Mouse (Mus musculus) liver, embryonic 14.5 days (tissue): ENCODE measurements around the gene Pik3r2. TPM values are rescaled to one million over a fixed set of nuclear protein-coding genes. Genes with fewer than 3 reads are reported as not detected.

Experiments used
- ATAC-seq: fragments of 200-750 bp; cut with Nextera tagmentation; 2 replicates; pipeline ENCODE4 v1.8.0; 2017; ENCODE audit warnings: moderate number of reproducible peaks, mild to moderate bottlenecking, moderate library complexity; ENCODE audit not compliant: insufficient read depth
- DNase-seq, 3 experiments: peaks; one replicate each; pipeline ENCODE4 v3.0.0-alpha.2; 2012 to 2013; ENCODE audit warnings: low read depth in 3 of 3, low spot score in 3 of 3
- H3K27ac ChIP-seq: fragments of 300-500 bp; sonication (generic); 2 replicates; pipeline ENCODE4 v1.5.1; 2014; ENCODE audit warnings: moderate library complexity, mild to moderate bottlenecking, control low read depth, inconsistent platforms
- H3K27me3 ChIP-seq: fragments of 300-500 bp; sonication (generic); 2 replicates; pipeline ENCODE4 v1.6.1; 2014; ENCODE audit warnings: mild to moderate bottlenecking, low read length, moderate library complexity; ENCODE audit not compliant: control insufficient read depth, insufficient read depth
- H3K36me3 ChIP-seq: fragments of 300-500 bp; sonication (generic); replicated peaks from 2 replicates; pipeline ENCODE4 v1.6.1; 2014; ENCODE audit warnings: low read depth; ENCODE audit not compliant: control insufficient read depth, insufficient read depth
- H3K4me1 ChIP-seq, 2 experiments: fragments of 200-500 bp in 1 of 2; fragments of 300-500 bp in 1 of 2; sonication (generic) in 1 of 2; replicated peaks; 2 replicates each; pipeline ENCODE4 v1.6.1; 2012 to 2014; ENCODE audit warnings: antibody characterized with exemption in 1 of 2, inconsistent platforms in 1 of 2, low read length in 1 of 2; ENCODE audit not compliant: control insufficient read depth in 2 of 2, insufficient read depth in 2 of 2
- H3K4me2 ChIP-seq: fragments of 300-500 bp; sonication (generic); 2 replicates; pipeline ENCODE4 v1.6.1; 2014; ENCODE audit warnings: low read depth, mild to moderate bottlenecking, control low read depth, moderate library complexity
- H3K4me3 ChIP-seq, 2 experiments: fragments of 200-500 bp in 1 of 2; fragments of 300-500 bp in 1 of 2; sonication (generic) in 1 of 2; 2 replicates each; pipeline ENCODE4 v1.5.1; 2012 to 2014; ENCODE audit warnings: low read depth in 2 of 2, low read length in 2 of 2, mild to moderate bottlenecking in 2 of 2, control low read depth in 1 of 2, inconsistent platforms in 1 of 2, moderate library complexity in 1 of 2; ENCODE audit not compliant: insufficient read depth in 1 of 2
- H3K9ac ChIP-seq: fragments of 300-500 bp; sonication (generic); replicated peaks from 2 replicates; pipeline ENCODE4 v1.6.1; 2014; ENCODE audit warnings: mild to moderate bottlenecking, control low read depth, moderate library complexity
- H3K9me3 ChIP-seq: fragments of 300-500 bp; sonication (generic); 2 replicates; pipeline ENCODE4 v1.6.1; 2016; ENCODE audit warnings: low read length, mixed read lengths; ENCODE audit not compliant: control insufficient read depth
- CTCF ChIP-seq: IDR thresholded peaks from 2 replicates; pipeline ENCODE4 v1.5.1; 2016; ENCODE audit warnings: antibody characterized with exemption, low read depth, control low read depth
- EP300 ChIP-seq: IDR thresholded peaks from 2 replicates; pipeline ENCODE4 v1.6.1; 2016; ENCODE audit warnings: antibody characterized with exemption, low read depth
- WGBS: fragments of 180-500 bp; shearing (Covaris S2); extraction: QIAGEN DNeasy Blood & Tissue Kit; methylation state at CpG from one replicate; pipeline ENCODE4 v1.1.7; 2014; ENCODE audit not compliant: insufficient replicate concordance; 5-methylcytosine and 5-hydroxymethylcytosine counted together
- polyA plus RNA-seq, 2 experiments: library from polyadenylated mRNA; depleted of rRNA in 1 of 2; stranded (reverse) in 1 of 2; unstranded in 1 of 2; fragments of >200 nt; fragmentation: Nextera tagmentation in 1 of 2; extraction: Ambion mirVana in 1 of 2; gene quantifications; 2 replicates each; pipeline versions ENCODE4 v1.2.1 to v1.2.3; 2012 to 2014

Pik3r2 gene
- polyA plus RNA-seq, 2 experiments = 8.2 to 17.5 TPM

- ATAC-seq (no peak), DNase-seq (no peak)
- TF ChIP-seq EP300 = no peak
- no peak for TF ChIP-seq CTCF
- Histone ChIP-seq H3K27me3 (no peaks in the 10 kb centered on the region), H3K4me1 (peaks cover 10 to 14% of the 10 kb centered on the region in 2 experiments; a peak in 3 of 4 replicates), H3K4me3 (no peak overlapping the region), H3K9me3 (no peaks in the 10 kb centered on the region), H3K36me3 (peaks cover 14% of the 10 kb centered on the region), H3K27ac (no peak overlapping the region), H3K9ac (no peak overlapping the region), H3K4me2 (no peak overlapping the region)
- 56% methylated on average over 11 of the region's 11 CpGs for whole genome bisulfite sequencing
Observed at GRCm38 (mm10) chr8:70780093-70780492, 3.6 kb upstream of the Pik3r2 start.

GRCm38 (mm10) chr8:70775851-70776495 lies 540 bp downstream of the Pik3r2 start:
- ATAC-seq (peak; percentile 6), DNase-seq (no peak)
- peaks cover 6% of the 10 kb centered on the region for H3K36me3 ChIP-seq

GRCm38 (mm10) chr8:70775227-70775626 lies 1.3 kb downstream of the Pik3r2 start:
- H3K4me2 ChIP-seq = peak overlapping the region; percentile 92

More at GRCm38 (mm10) chr8:70775851-70776495, 540 bp downstream of the Pik3r2 start:
- no peaks in the 10 kb centered on the region for H3K9me3 ChIP-seq
- peaks cover 10 to 14% of the 10 kb centered on the region in 2 experiments; a peak in 3 of 4 replicates for H3K4me1 ChIP-seq
- WGBS = 2% methylated on average over 34 of the region's 34 CpGs
- H3K4me2 ChIP-seq = peak overlapping the region; percentile 92
- peak overlapping the region; percentile 95 for H3K9ac ChIP-seq
- H3K27ac ChIP-seq = peak overlapping the region; percentile 46; the same call in 1 of the 2 replicates
- H3K27me3 ChIP-seq = no peaks in the 10 kb centered on the region
- H3K4me3 ChIP-seq = peak overlapping the region; percentile 64 to 83
- TF ChIP-seq EP300 (no peak), CTCF (no peak)

GRCm38 (mm10) chr8:70774740-70775139 lies 1.8 kb downstream of the Pik3r2 start:
- TF ChIP-seq CTCF = 0 out of 2 replicates have a peak, but pooled peaks have one; percentile 6
- no peak for TF ChIP-seq EP300
- DNase-seq (no peak), ATAC-seq (no peak)
- H3K4me1 ChIP-seq = peaks cover 14 to 16% of the 10 kb centered on the region in 2 experiments
- WGBS = 83% methylated on average over 18 of the region's 18 CpGs
- H3K4me3 ChIP-seq = no peak overlapping the region
- no peak overlapping the region for H3K9ac ChIP-seq
- H3K4me2 ChIP-seq = 0 out of 2 replicates have a peak overlapping the region, but pooled peaks have one; percentile 92
- H3K27me3 ChIP-seq = no peaks in the 10 kb centered on the region
- H3K27ac ChIP-seq = no peak overlapping the region
- no peaks in the 10 kb centered on the region for H3K9me3 ChIP-seq
- H3K36me3 ChIP-seq = peaks cover 3% of the 10 kb centered on the region

More at GRCm38 (mm10) chr8:70775227-70775626, 1.3 kb downstream of the Pik3r2 start:
- Histone ChIP-seq H3K27ac (no peak overlapping the region), H3K9ac (0 out of 2 replicates have a peak overlapping the region, but pooled peaks have one; percentile 95), H3K27me3 (no peaks in the 10 kb centered on the region), H3K36me3 (peaks cover 4% of the 10 kb centered on the region), H3K4me3 (no peak overlapping the region; a peak in 1 of 4 replicates), H3K4me1 (peaks cover 13 to 14% of the 10 kb centered on the region in 2 experiments), H3K9me3 (no peaks in the 10 kb centered on the region)
- TF ChIP-seq EP300 (no peak), CTCF (no peak)
- 82% methylated on average over 5 of the region's 5 CpGs for WGBS
- DNase-seq = no peak
- ATAC-seq = no peak

GRCm38 (mm10) chr8:70773833-70774232 lies 2.7 kb downstream of the Pik3r2 start:
- Histone ChIP-seq H3K4me1 (peaks cover 17 to 21% of the 10 kb centered on the region in 2 experiments), H3K27ac (no peak overlapping the region), H3K27me3 (no peaks in the 10 kb centered on the region), H3K36me3 (no peaks in the 10 kb centered on the region; the same call in 1 of the 2 replicates), H3K9ac (0 out of 2 replicates have a peak overlapping the region, but pooled peaks have one; percentile 11), H3K4me2 (no peak overlapping the region), H3K4me3 (no peak overlapping the region), H3K9me3 (no peaks in the 10 kb centered on the region)
- DNase-seq (no peak), ATAC-seq (no peak)
- 69% methylated on average over 9 of the region's 9 CpGs for WGBS
- TF ChIP-seq EP300 (no peak), CTCF (no peak)
